Mouse (Mus musculus): Measurements from ENCODE around the gene Ffar3.
"Not testable (repeated sequence)": the region's sequence is repeated elsewhere in the genome, so short reads cannot be mapped to it uniquely, and the experiment has no call there.

Gene Ffar3

GRCm38 (mm10) chr7:30846505-30847053 is 9.4 kb downstream of the Ffar3 start:
- no peak for ATAC-seq (ENCODE audit: insufficient number of reproducible peaks, low FRiP score, low TSS enrichment)

- no peak for ATAC-seq (ENCODE audit: insufficient number of reproducible peaks, low FRiP score, low TSS enrichment)
Observed at GRCm38 (mm10) chr7:30844676-30845297, 11.2 kb downstream of the Ffar3 start.

GRCm38 (mm10) chr7:30842092-30842491 is 13.9 kb downstream of the Ffar3 start:
- ATAC-seq (ENCODE audit: insufficient number of reproducible peaks, low FRiP score, low TSS enrichment) = no peak

GRCm38 (mm10) chr7:30841379-30841778 is 14.6 kb downstream of the Ffar3 start:
- ATAC-seq (ENCODE audit: insufficient number of reproducible peaks, low FRiP score, low TSS enrichment) = no peak

GRCm38 (mm10) chr7:30840306-30840705 is 15.7 kb downstream of the Ffar3 start:
- no peak for ATAC-seq (ENCODE audit: insufficient number of reproducible peaks, low FRiP score, low TSS enrichment)

- ATAC-seq (ENCODE audit: insufficient number of reproducible peaks, low FRiP score, low TSS enrichment) = no peak
Observed at GRCm38 (mm10) chr7:30837277-30837676, 18.7 kb downstream of the Ffar3 start.

DNA sequence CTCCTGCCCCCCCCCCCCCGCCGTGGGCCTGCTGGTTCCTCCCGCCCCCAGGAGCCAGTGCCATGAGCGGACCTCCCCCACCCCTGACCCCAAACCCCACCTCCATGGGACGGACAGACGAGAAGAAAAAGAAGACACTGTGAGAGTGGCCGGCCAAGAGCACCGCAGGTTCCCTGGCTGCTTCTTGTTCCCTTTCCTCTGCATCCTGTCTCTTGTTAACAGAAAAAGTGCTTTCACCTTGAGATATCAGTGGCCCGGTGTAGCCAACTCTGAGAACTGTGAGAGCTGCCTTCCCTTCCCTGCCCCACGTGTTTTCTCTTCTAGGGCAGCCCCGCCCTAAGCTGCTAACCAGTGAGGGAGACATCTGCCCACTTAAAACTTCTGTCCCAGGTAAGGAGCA is 23.3 kb downstream of the Ffar3 start:
- not testable (repeated sequence) for ATAC-seq (ENCODE audit: insufficient number of reproducible peaks, low FRiP score, low TSS enrichment)

DNA sequence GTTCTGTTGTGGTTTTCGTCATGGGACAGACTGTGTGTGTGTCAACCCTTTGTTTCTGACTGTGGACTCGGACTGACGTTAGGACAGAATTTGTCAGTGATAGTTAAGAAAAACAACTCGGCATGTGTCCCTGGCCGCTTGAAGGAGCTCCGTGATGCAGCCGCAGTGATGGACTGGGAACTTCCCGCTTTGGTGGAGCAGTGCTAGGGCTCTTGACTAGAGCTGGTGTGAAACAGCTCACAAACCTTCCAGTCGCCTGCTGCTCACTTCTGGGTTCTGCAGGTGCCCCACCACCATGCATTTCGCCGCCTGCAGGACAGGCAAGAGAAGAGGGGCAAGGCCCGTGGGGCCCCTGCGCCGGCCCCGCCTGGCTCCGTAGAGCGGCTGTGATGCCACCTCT is 23.7 kb downstream of the Ffar3 start:
- no peak for ATAC-seq (ENCODE audit: insufficient number of reproducible peaks, low FRiP score, low TSS enrichment)

DNA sequence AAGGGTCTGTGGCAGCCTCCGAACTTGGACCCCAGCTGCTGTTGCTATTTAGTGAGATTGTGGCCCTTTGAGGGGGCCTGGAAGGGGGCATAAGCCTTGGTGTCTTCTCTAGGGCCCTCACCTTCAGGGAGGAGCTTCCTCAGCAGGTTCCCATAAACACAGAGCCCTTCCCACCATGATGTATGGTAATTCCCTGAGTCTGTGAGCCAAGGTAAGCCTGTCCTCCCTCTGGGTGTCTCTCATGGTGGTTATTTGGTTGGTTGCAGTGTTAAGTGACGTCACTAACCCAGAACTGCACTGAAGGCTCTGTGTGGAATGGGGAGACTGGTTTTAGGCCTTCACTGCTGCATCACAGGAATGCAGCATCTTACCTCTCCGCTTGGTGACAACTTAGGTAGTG is 26.6 kb downstream of the Ffar3 start:
- ATAC-seq (ENCODE audit: insufficient number of reproducible peaks, low FRiP score, low TSS enrichment) = no peak

DNA sequence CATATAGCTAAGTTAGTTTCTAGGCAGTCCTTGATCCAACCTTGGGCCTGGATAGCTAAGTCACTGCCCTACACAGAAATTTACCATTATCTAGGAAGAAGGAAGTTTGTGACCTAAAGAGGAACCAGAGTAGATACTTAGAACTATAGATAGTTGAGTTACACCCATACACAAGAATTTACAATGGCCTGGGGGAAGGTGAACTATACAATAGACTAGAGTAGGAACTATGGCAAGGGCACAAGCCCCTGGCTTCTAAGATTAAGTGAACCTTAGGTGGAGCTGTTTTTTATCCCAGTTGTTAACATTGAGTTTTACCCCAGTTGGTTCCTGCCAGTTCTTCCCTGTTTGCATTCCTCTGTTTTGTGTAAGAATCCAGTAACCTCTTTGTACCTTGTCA is 27.1 kb downstream of the Ffar3 start:
- not testable (repeated sequence) for ATAC-seq (ENCODE audit: insufficient number of reproducible peaks, low FRiP score, low TSS enrichment)

GRCm38 (mm10) chr7:30826660-30827059 is 29.3 kb downstream of the Ffar3 start:
- no peak for ATAC-seq (ENCODE audit: insufficient number of reproducible peaks, low FRiP score, low TSS enrichment)

DNA sequence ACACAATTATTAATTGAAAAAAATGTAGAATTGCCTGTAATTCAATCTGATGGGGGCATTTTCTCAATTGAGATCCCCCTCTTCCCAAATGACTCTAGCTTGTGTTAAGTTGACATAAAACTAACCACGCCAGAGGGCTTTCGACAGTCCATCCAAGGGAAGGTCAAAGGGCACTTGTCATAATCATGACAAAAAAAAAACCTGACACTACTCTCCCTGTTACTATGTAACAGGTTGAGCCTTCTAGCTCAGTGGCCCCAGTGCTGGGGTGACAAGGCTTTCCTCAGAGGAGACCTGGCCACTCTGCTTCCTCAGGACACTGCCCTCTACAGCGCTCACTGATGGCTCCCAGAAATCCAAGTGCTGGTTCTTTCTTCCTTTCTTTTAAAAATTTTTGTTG is 31.7 kb downstream of the Ffar3 start:
- no peak for ATAC-seq (ENCODE audit: insufficient number of reproducible peaks, low FRiP score, low TSS enrichment)

DNA sequence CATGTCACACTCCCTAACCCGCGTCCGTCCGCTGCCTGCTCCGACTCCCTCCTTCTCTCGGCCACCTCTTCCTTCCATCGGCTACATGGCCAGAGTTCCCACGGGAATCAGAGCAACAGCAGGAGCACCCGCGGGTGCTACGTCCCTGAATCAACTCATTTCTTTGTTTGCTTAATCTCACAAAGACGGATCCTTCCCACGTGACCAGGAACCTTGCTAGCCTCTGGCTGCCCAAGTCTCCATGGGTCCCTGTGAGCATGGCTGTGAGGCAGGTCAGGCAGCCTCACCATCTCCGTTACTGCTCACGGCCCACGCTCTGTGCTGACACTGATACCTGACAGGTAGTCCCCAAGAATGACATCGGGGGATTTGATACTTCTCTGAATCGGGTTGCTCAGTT is 32.3 kb downstream of the Ffar3 start, which contains the start of gene Ffar2:
Ffar2 (minus strand) TSS at position 101 of the 400 bp plus-strand sequence.
- no peak for ATAC-seq (ENCODE audit: insufficient number of reproducible peaks, low FRiP score, low TSS enrichment)

GRCm38 (mm10) chr7:30821532-30821931 is 34.4 kb downstream of the Ffar3 start:
- no peak for ATAC-seq (ENCODE audit: insufficient number of reproducible peaks, low FRiP score, low TSS enrichment)

DNA sequence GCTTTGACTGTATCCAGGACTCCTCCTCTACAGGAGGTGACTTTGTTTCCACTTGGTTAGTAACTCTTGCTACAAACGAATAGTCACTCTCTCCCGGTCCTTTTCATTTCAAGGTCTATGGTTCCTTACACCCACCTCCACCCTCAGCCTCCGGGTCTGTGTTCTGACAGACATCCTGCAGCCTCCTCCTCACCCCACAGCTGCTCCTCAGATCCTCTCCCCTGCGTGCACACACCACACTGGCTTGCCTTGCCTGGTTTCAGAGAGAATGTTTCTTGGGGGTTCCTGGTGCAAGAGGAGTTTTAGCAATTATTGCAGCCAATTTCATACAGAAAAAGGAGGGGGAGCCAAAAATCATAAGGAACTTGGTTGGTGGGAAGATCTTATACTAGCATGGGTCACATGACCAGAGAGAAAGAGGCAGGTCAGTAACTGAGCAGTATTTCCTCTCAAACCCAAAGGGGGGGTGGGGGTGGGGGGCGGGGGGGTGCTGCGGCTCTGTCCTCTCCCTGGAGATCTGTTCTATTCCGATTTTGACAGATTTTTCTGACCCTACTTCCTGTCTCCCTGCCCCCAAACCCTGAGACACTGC is 35.0 kb downstream of the Ffar3 start:
- no peak for ATAC-seq (ENCODE audit: insufficient number of reproducible peaks, low FRiP score, low TSS enrichment)

- ATAC-seq (ENCODE audit: insufficient number of reproducible peaks, low FRiP score, low TSS enrichment) = no peak
Observed at GRCm38 (mm10) chr7:30820131-30820530, 35.8 kb downstream of the Ffar3 start.

- ATAC-seq (ENCODE audit: insufficient number of reproducible peaks, low FRiP score, low TSS enrichment) = no peak
Observed at GRCm38 (mm10) chr7:30812291-30812807, 43.6 kb downstream of the Ffar3 start.

DNA sequence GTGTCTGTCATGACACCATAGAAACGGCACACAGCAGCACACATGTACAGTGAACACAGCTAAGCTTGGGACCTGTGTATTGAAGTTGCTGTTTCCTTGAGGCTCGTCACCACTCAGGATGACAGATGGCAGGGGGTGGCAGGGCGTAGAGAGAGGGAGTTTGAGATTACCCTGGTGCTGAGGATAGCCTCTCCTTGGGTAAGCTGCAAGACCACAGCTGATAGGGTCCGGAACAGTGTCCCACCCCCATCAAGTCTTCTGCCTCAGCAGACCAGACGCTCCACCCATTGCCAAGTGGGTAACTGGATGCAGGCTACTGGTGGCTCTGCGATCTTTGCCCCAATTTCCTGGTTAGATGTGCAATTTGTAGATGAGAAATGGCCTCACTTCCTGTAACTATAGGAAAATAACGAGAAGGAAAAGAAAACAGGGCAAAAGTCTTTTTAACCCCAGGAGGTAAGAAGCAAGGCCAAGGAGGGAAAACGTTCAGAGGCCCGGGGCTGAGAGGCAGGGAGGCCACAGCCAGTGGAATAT is 44.2 kb downstream of the Ffar3 start:
- ATAC-seq (ENCODE audit: insufficient number of reproducible peaks, low FRiP score, low TSS enrichment) = no peak

GRCm38 (mm10) chr7:30810319-30810718 is 45.7 kb downstream of the Ffar3 start:
- no peak for ATAC-seq (ENCODE audit: insufficient number of reproducible peaks, low FRiP score, low TSS enrichment)

GRCm38 (mm10) chr7:30805924-30806323 is 50.1 kb downstream of the Ffar3 start:
- no peak for ATAC-seq (ENCODE audit: insufficient number of reproducible peaks, low FRiP score, low TSS enrichment)
